Mouse (Mus musculus): ENCODE data around the gene Camsap2. TPM values are rescaled to one million over a fixed set of nuclear protein-coding genes. Genes with fewer than 3 reads are reported as not detected.

Camsap2 gene
- polyA plus RNA-seq, 2 experiments = 15.0 to 17.2 TPM

- no peak for ATAC-seq (ENCODE audit: low FRiP score, low read depth)
- Histone ChIP-seq H3K9me3 (ENCODE audit: control insufficient read depth, low read length) (no peaks in the 10 kb centered on the region), H3K27ac (replicated peaks; ENCODE audit: low read depth, low read length) (no peak overlapping the region), H3K4me2 (replicated peaks; ENCODE audit: low read depth, low read length, severe bottlenecking) (no peak overlapping the region), H3K27me3 (ENCODE audit: control insufficient read depth, insufficient read depth, low read length) (no peaks in the 10 kb centered on the region), H3K36me3 (ENCODE audit: control insufficient read depth, insufficient read depth, low read length) (no peaks in the 10 kb centered on the region), H3K9ac (ENCODE audit: low read depth, low read length, severe bottlenecking) (no peak overlapping the region), H3K4me3 (replicated peaks; ENCODE audit: low read length) (no peak overlapping the region), H3K4me1 (ENCODE audit: control insufficient read depth, insufficient read depth, low read length) (no peaks in the 10 kb centered on the region)
- no peak for TF ChIP-seq POLR2A (IDR thresholded peaks at IDR 0.05; ENCODE audit: borderline replicate concordance, extremely low read depth, insufficient read depth, insufficient read length)
- 63% methylated on average over 4 of the region's 4 CpGs for WGBS
- no peak for DNase-seq (ENCODE audit: low spot score)
These were observed 9.7 kb upstream of the Camsap2 start for GRCm38 (mm10) chr1:136355651-136356050.

- no peak for ATAC-seq (ENCODE audit: low FRiP score, low read depth)
- H3K27ac ChIP-seq (replicated peaks; ENCODE audit: low read depth, low read length) = no peak overlapping the region
- no peaks in the 10 kb centered on the region for H3K27me3 ChIP-seq (ENCODE audit: control insufficient read depth, insufficient read depth, low read length)
- H3K4me1 ChIP-seq (ENCODE audit: control insufficient read depth, insufficient read depth, low read length) = peaks cover 6% of the 10 kb centered on the region; the same call in 1 of the 2 replicates
- no peak overlapping the region for H3K9ac ChIP-seq (ENCODE audit: low read depth, low read length, severe bottlenecking)
- no peaks in the 10 kb centered on the region for H3K9me3 ChIP-seq (ENCODE audit: control insufficient read depth, low read length)
- DNase-seq (ENCODE audit: low spot score) = no peak
- H3K4me2 ChIP-seq (replicated peaks; ENCODE audit: low read depth, low read length, severe bottlenecking) = no peak overlapping the region
- no peak overlapping the region for H3K4me3 ChIP-seq (replicated peaks; ENCODE audit: low read length)
- 60% methylated on average over 3 of the region's 3 CpGs for WGBS
- no peaks in the 10 kb centered on the region for H3K36me3 ChIP-seq (ENCODE audit: control insufficient read depth, insufficient read depth, low read length)
- no peak for TF ChIP-seq POLR2A (IDR thresholded peaks at IDR 0.05; ENCODE audit: borderline replicate concordance, extremely low read depth, insufficient read depth, insufficient read length)
These were observed 4.8 kb upstream of the Camsap2 start for GRCm38 (mm10) chr1:136350699-136351200.

GRCm38 (mm10) chr1:136348137-136348536, 2.2 kb upstream of the Camsap2 start:
- WGBS = 57% methylated on average over 5 of the region's 5 CpGs
- Histone ChIP-seq H3K36me3 (ENCODE audit: control insufficient read depth, insufficient read depth, low read length) (no peaks in the 10 kb centered on the region), H3K27ac (replicated peaks; ENCODE audit: low read depth, low read length) (no peak overlapping the region)

GRCm38 (mm10) chr1:136347140-136347539, 1.2 kb upstream of the Camsap2 start:
- no peaks in the 10 kb centered on the region for H3K9me3 ChIP-seq (ENCODE audit: control insufficient read depth, low read length)
- 46% methylated on average over 4 of the region's 4 CpGs for WGBS
- TF ChIP-seq POLR2A (IDR thresholded peaks at IDR 0.05; ENCODE audit: borderline replicate concordance, extremely low read depth, insufficient read depth, insufficient read length) = no peak
- no peak overlapping the region for H3K4me3 ChIP-seq (replicated peaks; ENCODE audit: low read length)
- H3K4me1 ChIP-seq (ENCODE audit: control insufficient read depth, insufficient read depth, low read length) = peaks cover 24% of the 10 kb centered on the region
- H3K9ac ChIP-seq (ENCODE audit: low read depth, low read length, severe bottlenecking) = no peak overlapping the region
- no peak overlapping the region for H3K27ac ChIP-seq (replicated peaks; ENCODE audit: low read depth, low read length)
- ATAC-seq (ENCODE audit: low FRiP score, low read depth) = no peak
- no peaks in the 10 kb centered on the region for H3K36me3 ChIP-seq (ENCODE audit: control insufficient read depth, insufficient read depth, low read length)
- no peak overlapping the region for H3K4me2 ChIP-seq (replicated peaks; ENCODE audit: low read depth, low read length, severe bottlenecking)
- no peak for DNase-seq (ENCODE audit: low spot score)
- H3K27me3 ChIP-seq (ENCODE audit: control insufficient read depth, insufficient read depth, low read length) = no peaks in the 10 kb centered on the region

More at GRCm38 (mm10) chr1:136348137-136348536, 2.2 kb upstream of the Camsap2 start:
- DNase-seq (ENCODE audit: low spot score) = no peak
- H3K4me3 ChIP-seq (replicated peaks; ENCODE audit: low read length) = no peak overlapping the region
- no peaks in the 10 kb centered on the region for H3K9me3 ChIP-seq (ENCODE audit: control insufficient read depth, low read length)
- no peak overlapping the region for H3K4me2 ChIP-seq (replicated peaks; ENCODE audit: low read depth, low read length, severe bottlenecking)
- H3K9ac ChIP-seq (ENCODE audit: low read depth, low read length, severe bottlenecking) = no peak overlapping the region
- TF ChIP-seq POLR2A (IDR thresholded peaks at IDR 0.05; ENCODE audit: borderline replicate concordance, extremely low read depth, insufficient read depth, insufficient read length) = no peak
- H3K4me1 ChIP-seq (ENCODE audit: control insufficient read depth, insufficient read depth, low read length) = peaks cover 20% of the 10 kb centered on the region
- no peaks in the 10 kb centered on the region for H3K27me3 ChIP-seq (ENCODE audit: control insufficient read depth, insufficient read depth, low read length)
- no peak for ATAC-seq (ENCODE audit: low FRiP score, low read depth)

- Histone ChIP-seq H3K27me3 (ENCODE audit: control insufficient read depth, insufficient read depth, low read length) (no peaks in the 10 kb centered on the region), H3K36me3 (ENCODE audit: control insufficient read depth, insufficient read depth, low read length) (no peaks in the 10 kb centered on the region), H3K4me1 (ENCODE audit: control insufficient read depth, insufficient read depth, low read length) (peaks cover 25% of the 10 kb centered on the region), H3K27ac (replicated peaks; ENCODE audit: low read depth, low read length) (peak overlapping the region; percentile 95; the same call in 1 of the 2 replicates), H3K9me3 (ENCODE audit: control insufficient read depth, low read length) (no peaks in the 10 kb centered on the region), H3K4me2 (replicated peaks; ENCODE audit: low read depth, low read length, severe bottlenecking) (peak overlapping the region; percentile 70), H3K9ac (ENCODE audit: low read depth, low read length, severe bottlenecking) (peak overlapping the region; percentile 93), H3K4me3 (replicated peaks; ENCODE audit: low read length) (peak overlapping the region; percentile 95)
- TF ChIP-seq POLR2A (IDR thresholded peaks at IDR 0.05; ENCODE audit: borderline replicate concordance, extremely low read depth, insufficient read depth, insufficient read length) = 0 out of 2 replicates have a peak, but pooled peaks have one; percentile 1
- DNase-seq (ENCODE audit: low spot score) (no peak), ATAC-seq (ENCODE audit: low FRiP score, low read depth) (peak; percentile 3; the same call in 1 of the 2 replicates)
- WGBS = 4% methylated on average over 12 of the region's 12 CpGs
These were observed 600 bp upstream of the Camsap2 start for GRCm38 (mm10) chr1:136346373-136347035.
